Mouse (Mus musculus): ENCODE results near the gene Nr2f1. TPM values are rescaled to one million over a fixed set of nuclear protein-coding genes. Genes with fewer than 3 reads are reported as not detected.

Gene Nr2f1
- total RNA-seq, 2 experiments from 2014 or later, result not detected

- peak; percentile 83 for ATAC-seq (ENCODE audit: poor library complexity, severe bottlenecking)
Measured at GRCm38 (mm10) chr13:78200991-78201870, 1.7 kb upstream of the Nr2f1 start.

- no peak for ATAC-seq (ENCODE audit: poor library complexity, severe bottlenecking)
Measured at GRCm38 (mm10) chr13:78200407-78200806, 850 bp upstream of the Nr2f1 start.

GRCm38 (mm10) chr13:78198871-78199641, 501 bp downstream of the Nr2f1 start:
- ATAC-seq (ENCODE audit: poor library complexity, severe bottlenecking), result 0 out of 2 replicates have a peak, but pooled peaks have one; percentile 33

GRCm38 (mm10) chr13:78198391-78198870, 1.1 kb downstream of the Nr2f1 start:
- no peak for ATAC-seq (ENCODE audit: poor library complexity, severe bottlenecking)

DNA sequence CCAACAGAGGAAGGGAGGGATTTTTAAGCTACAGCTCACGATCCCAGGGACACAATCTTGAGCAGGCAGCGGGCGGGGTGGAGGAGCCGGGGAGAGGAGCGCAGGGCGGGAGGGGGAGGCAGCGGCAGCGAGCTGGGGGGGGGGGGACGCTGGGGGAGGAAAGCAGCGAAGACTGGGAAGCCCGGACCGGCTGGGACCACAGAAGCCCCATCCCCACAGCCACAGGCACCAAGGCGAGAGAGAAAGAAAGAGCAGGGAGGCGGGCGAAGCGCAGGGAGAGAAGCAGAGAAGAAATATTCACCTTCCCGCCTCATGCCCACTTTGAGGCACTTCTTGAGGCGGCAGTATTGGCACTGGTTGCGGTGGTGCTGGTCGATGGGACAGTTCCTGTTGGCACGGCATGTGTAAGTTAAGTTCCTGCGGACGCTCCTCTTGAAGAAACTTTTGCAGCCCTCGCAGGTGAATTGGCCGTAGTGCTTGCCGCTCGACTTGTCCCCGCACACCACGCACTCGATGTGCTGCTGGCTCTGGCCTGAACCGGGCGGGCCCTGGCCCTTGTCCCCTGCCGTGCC, 1.7 kb downstream of the Nr2f1 start:
- ATAC-seq (ENCODE audit: poor library complexity, severe bottlenecking), result no peak

- ATAC-seq (ENCODE audit: poor library complexity, severe bottlenecking), result no peak
Measured at GRCm38 (mm10) chr13:78197286-78197818, 2.2 kb downstream of the Nr2f1 start.

GRCm38 (mm10) chr13:78196236-78196796, 3.2 kb downstream of the Nr2f1 start:
- ATAC-seq (ENCODE audit: poor library complexity, severe bottlenecking), result no peak

DNA sequence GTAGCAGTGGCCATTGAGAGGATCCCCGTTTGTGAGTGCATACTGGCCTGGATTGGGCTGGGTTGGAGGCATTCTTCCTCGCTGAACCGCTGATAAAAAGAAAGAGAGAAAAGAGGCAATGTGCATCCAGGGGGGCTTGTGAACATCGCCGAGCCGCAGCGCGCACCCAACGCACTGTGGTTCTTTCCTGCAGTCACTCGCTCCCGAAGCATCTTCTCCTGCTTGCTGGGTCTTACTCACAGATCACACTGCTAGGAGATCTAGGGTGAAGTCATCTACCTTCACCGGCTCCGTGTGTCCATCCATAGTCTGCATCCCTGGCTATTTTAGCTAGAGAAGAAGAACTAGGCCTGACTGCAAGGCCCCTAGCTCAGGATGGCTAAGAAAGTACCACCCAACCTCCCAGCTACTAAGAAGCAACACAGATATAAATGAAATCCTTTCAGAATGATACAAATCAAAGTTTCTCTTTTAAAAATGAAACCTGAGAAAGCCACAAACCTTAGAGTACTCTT, 3.9 kb downstream of the Nr2f1 start:
- ATAC-seq (ENCODE audit: poor library complexity, severe bottlenecking), result no peak

GRCm38 (mm10) chr13:78194850-78195600, 4.5 kb downstream of the Nr2f1 start:
- no peak for ATAC-seq (ENCODE audit: poor library complexity, severe bottlenecking)

DNA sequence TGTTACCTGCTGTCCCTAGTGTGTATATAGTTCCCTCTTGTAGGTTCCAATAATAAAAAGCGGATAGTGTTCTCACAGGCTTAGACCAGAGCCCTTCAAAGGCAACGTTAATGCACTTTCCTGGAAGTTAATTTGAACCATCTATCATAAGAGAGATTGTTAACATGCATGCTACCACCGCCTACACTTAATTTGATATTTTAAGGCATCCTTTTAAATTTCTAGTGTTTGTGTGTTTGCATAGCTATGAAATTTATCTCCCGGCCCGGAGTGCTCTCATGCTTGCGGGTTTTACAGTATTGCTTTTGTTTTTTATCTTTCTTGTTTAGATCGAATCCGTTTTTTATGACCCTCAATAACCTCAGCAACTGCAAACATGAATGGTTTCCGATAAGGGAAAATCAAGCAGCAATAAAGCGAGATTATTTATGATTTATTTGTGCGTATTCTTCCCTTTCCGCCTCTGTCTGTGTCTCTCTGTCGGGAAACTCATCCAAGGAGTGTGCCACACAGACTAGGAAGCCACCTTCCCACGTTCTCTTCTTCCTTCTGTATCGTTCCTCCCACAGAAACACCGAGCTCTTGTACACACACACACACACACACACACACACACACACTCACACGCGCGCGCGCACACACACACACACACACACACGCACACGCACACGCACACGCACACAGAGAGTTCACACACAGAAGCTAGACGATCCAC, 5.3 kb downstream of the Nr2f1 start:
- no peak for ATAC-seq (ENCODE audit: poor library complexity, severe bottlenecking)

DNA sequence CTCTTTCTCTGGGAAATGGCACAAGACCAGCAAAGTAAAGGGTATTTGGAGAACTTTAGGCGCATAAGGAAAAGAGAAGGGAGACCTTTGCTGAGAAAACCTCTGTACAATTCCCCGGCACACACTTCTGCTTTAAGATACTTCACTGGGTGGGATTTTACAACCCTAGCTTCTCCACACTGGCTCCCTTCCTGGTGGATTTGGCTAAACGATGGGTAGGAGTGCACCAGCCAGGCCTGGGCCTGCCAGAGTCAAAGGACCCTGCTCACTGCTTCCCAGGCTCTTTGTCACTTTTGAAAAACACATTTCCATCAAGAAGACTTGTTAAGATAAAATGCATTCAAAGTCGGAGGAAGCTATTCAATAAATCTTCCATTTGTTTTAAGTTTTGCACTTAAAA, 6.3 kb downstream of the Nr2f1 start:
- ATAC-seq (ENCODE audit: poor library complexity, severe bottlenecking), result no peak

- no peak for ATAC-seq (ENCODE audit: poor library complexity, severe bottlenecking)
Measured at GRCm38 (mm10) chr13:78189586-78189985, 10.0 kb downstream of the Nr2f1 start.

DNA sequence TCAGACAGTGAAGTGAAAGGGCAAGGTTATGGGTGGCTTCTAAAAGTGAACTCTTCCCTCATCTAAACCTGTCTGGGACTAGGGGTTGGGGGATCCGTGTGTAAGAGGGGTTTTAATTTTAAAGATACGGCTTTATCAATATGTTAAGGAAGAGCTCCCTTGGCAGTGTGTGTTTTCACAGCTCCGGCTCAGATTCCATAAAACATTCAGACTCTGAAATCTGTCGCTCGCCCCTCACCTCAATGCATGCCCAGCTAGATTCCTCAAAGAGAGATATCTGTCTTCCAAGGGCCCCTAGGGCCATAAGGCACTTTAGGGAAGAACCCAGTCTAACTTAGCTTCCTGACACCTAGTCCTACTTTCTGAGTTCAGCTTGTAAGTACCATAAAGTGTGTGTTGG, 11.7 kb downstream of the Nr2f1 start:
- no peak for ATAC-seq (ENCODE audit: poor library complexity, severe bottlenecking)

- ATAC-seq (ENCODE audit: poor library complexity, severe bottlenecking), result no peak
Measured at GRCm38 (mm10) chr13:78186340-78186946, 13.1 kb downstream of the Nr2f1 start.

- ATAC-seq (ENCODE audit: poor library complexity, severe bottlenecking), result no peak
Measured at GRCm38 (mm10) chr13:78184786-78185466, 14.6 kb downstream of the Nr2f1 start.

DNA sequence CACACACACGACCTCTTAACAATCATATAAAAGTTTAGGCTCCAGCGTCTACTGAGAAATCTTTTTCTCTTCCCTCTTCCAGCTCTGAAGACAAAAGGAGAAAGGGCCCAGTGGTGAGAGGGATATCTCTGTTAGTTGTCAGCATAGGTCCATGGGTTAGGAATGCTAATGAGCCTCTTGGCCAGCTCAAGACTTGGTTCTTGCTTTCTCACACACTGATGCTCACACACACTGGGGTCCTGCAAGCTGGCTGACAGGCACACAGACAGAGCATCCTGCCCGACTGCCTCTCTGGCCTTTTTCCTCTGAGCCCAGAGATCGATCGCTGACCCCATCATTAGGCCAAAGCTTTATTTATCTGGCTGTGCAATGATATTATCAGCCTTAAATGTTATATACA, 15.6 kb downstream of the Nr2f1 start:
- no peak for ATAC-seq (ENCODE audit: poor library complexity, severe bottlenecking)

GRCm38 (mm10) chr13:78183004-78183403, 16.6 kb downstream of the Nr2f1 start:
- ATAC-seq (ENCODE audit: poor library complexity, severe bottlenecking), result no peak

- no peak for ATAC-seq (ENCODE audit: poor library complexity, severe bottlenecking)
Measured at GRCm38 (mm10) chr13:78181930-78182558, 17.5 kb downstream of the Nr2f1 start.
